Mouse (Mus musculus) embryonic facial prominence, embryonic 11.5 days (tissue): ENCODE measurements around the gene Pnpla7. TPM values are rescaled to one million over a fixed set of nuclear protein-coding genes. Genes with fewer than 3 reads are reported as not detected.

Source experiments
- ATAC-seq: fragments of 200-750 bp; cut with Nextera tagmentation; replicated peaks from 2 replicates; pipeline ENCODE4 v1.8.0; 2017; ENCODE audit warnings: low read depth; ENCODE audit not compliant: insufficient number of reproducible peaks, low FRiP score, low TSS enrichment
- DNase-seq: peaks from one replicate; pipeline ENCODE4 v3.0.0-alpha.2; 2015; ENCODE audit warnings: low spot score
- H3K27ac ChIP-seq: fragments of 300-500 bp; sonication (generic); replicated peaks from 2 replicates; pipeline ENCODE4 v1.5.1; 2014; ENCODE audit warnings: mild to moderate bottlenecking, low read depth, low read length, control low read depth
- H3K27me3 ChIP-seq: fragments of 300-500 bp; sonication (generic); 2 replicates; pipeline ENCODE4 v1.6.1; 2014; ENCODE audit warnings: mild to moderate bottlenecking, low read length, moderate library complexity, mixed read lengths; ENCODE audit not compliant: control insufficient read depth, insufficient read depth
- H3K36me3 ChIP-seq: fragments of 300-500 bp; sonication (generic); replicated peaks from 2 replicates; pipeline ENCODE4 v1.6.1; 2014; ENCODE audit warnings: low read depth, mild to moderate bottlenecking, low read length, moderate library complexity, mixed read lengths; ENCODE audit not compliant: control insufficient read depth, insufficient read depth
- H3K4me1 ChIP-seq: fragments of 300-500 bp; sonication (generic); 2 replicates; pipeline ENCODE4 v1.6.1; 2014; ENCODE audit warnings: low read length, mixed read lengths; ENCODE audit not compliant: control insufficient read depth, insufficient read depth
- H3K4me2 ChIP-seq: fragments of 300-500 bp; sonication (generic); 2 replicates; pipeline ENCODE4 v1.6.1; 2014; ENCODE audit warnings: low read depth, mild to moderate bottlenecking, control low read depth, low read length, moderate library complexity
- H3K4me3 ChIP-seq: fragments of 300-500 bp; sonication (generic); 2 replicates; pipeline ENCODE4 v1.5.1; 2014; ENCODE audit warnings: low read depth, low read length, control low read depth
- H3K9ac ChIP-seq: fragments of 300-500 bp; sonication (generic); replicated peaks from 2 replicates; pipeline ENCODE4 v1.6.1; 2014; ENCODE audit warnings: mild to moderate bottlenecking, control low read depth, low read length
- H3K9me3 ChIP-seq: fragments of 300-500 bp; sonication (generic); replicated peaks from 2 replicates; pipeline ENCODE4 v1.6.1; 2016; ENCODE audit warnings: mild to moderate bottlenecking, low read length, inconsistent platforms, mixed read lengths; ENCODE audit not compliant: control insufficient read depth
- WGBS: fragments of 180-500 bp; shearing (Covaris S2); extraction: QIAGEN DNeasy Blood & Tissue Kit; methylation state at CpG from one replicate; pipeline ENCODE4 v1.1.7; 2014; 5-methylcytosine and 5-hydroxymethylcytosine counted together
- polyA plus RNA-seq: library from polyadenylated mRNA; unstranded; fragments of >200 nt; fragmentation: Nextera tagmentation; extraction: Ambion mirVana; gene quantifications from 2 replicates; pipeline ENCODE4 v1.2.1, GENCODE M21; 2014

Gene Pnpla7
- polyA plus RNA-seq: 4.7 and 6.2 TPM in 2 replicates

- DNase-seq (peak; percentile 75), ATAC-seq (no peak; the same call in none of the 2 replicates)
- peak within 1 kb of the TSS; percentile 83 for H3K4me3 ChIP-seq
- H3K27me3 ChIP-seq: no peaks in the 10 kb centered on the region
- H3K4me2 ChIP-seq: peak within 1 kb of the TSS; percentile 80
- H3K9ac ChIP-seq: peak within 1 kb of the TSS; percentile 69
- H3K27ac ChIP-seq: peak within 1 kb of the TSS; percentile 71
- no peaks in the 10 kb centered on the region for H3K9me3 ChIP-seq
- under 1% methylated on average over 16 of the region's 16 CpGs for WGBS
- no peaks in the 10 kb centered on the region; the same call in 1 of the 2 replicates for H3K36me3 ChIP-seq
- no peaks in the 10 kb centered on the region; the same call in 1 of the 2 replicates for H3K4me1 ChIP-seq
These were observed at the start of gene Pnpla7 for GRCm38 (mm10) chr2:24975704-24976297. Pnpla7 (plus strand) TSS chr2:24976033.

- Histone ChIP-seq H3K27me3 (no peaks in the 10 kb centered on the region), H3K9ac (no peak overlapping the region), H3K4me2 (no peak overlapping the region), H3K27ac (no peak overlapping the region), H3K9me3 (no peaks in the 10 kb centered on the region), H3K4me3 (no peak overlapping the region), H3K4me1 (no peaks in the 10 kb centered on the region), H3K36me3 (no peaks in the 10 kb centered on the region)
- DNase-seq (no peak), ATAC-seq (no peak)
- WGBS: 86% methylated on average over 9 of the region's 9 CpGs
These were observed 49.4 kb upstream of the Pnpla7 start for GRCm38 (mm10) chr2:24926345-24926964.

GRCm38 (mm10) chr2:24926965-24927358, 48.9 kb upstream of the Pnpla7 start:
- Histone ChIP-seq H3K4me3 (no peak overlapping the region), H3K27ac (no peak overlapping the region), H3K27me3 (no peaks in the 10 kb centered on the region), H3K4me1 (no peaks in the 10 kb centered on the region), H3K9ac (no peak overlapping the region), H3K4me2 (no peak overlapping the region), H3K9me3 (no peaks in the 10 kb centered on the region), H3K36me3 (no peaks in the 10 kb centered on the region)
- DNase-seq (no peak), ATAC-seq (no peak)
- WGBS: 73% methylated on average over 7 of the region's 7 CpGs

GRCm38 (mm10) chr2:24927810-24928479, 47.9 kb upstream of the Pnpla7 start:
- Histone ChIP-seq H3K4me2 (no peak overlapping the region), H3K4me3 (no peak overlapping the region), H3K9me3 (no peaks in the 10 kb centered on the region), H3K27me3 (no peaks in the 10 kb centered on the region), H3K36me3 (no peaks in the 10 kb centered on the region), H3K27ac (no peak overlapping the region), H3K9ac (no peak overlapping the region), H3K4me1 (no peaks in the 10 kb centered on the region)
- WGBS: 64% methylated on average over 4 of the region's 4 CpGs
- DNase-seq: peak; percentile 43
- 0 out of 2 replicates have a peak, but pooled peaks have one; percentile 26 for ATAC-seq

GRCm38 (mm10) chr2:24929119-24929518, 46.7 kb upstream of the Pnpla7 start:
- H3K4me1 ChIP-seq: no peaks in the 10 kb centered on the region
- no peaks in the 10 kb centered on the region for H3K36me3 ChIP-seq
- no peak overlapping the region for H3K4me2 ChIP-seq
- H3K9me3 ChIP-seq: no peaks in the 10 kb centered on the region
- no peak overlapping the region for H3K9ac ChIP-seq
- 62% methylated on average over 2 of the region's 2 CpGs for WGBS
- H3K27ac ChIP-seq: no peak overlapping the region
- ATAC-seq (no peak), DNase-seq (no peak)
- H3K27me3 ChIP-seq: no peaks in the 10 kb centered on the region
- H3K4me3 ChIP-seq: no peak overlapping the region

- Histone ChIP-seq H3K9ac (no peak overlapping the region), H3K4me2 (no peak overlapping the region), H3K4me3 (no peak overlapping the region), H3K27me3 (no peaks in the 10 kb centered on the region), H3K36me3 (no peaks in the 10 kb centered on the region), H3K27ac (no peak overlapping the region), H3K4me1 (no peaks in the 10 kb centered on the region), H3K9me3 (no peaks in the 10 kb centered on the region)
- no peak for DNase-seq
- 87% methylated on average over 5 of the region's 5 CpGs for WGBS
- no peak for ATAC-seq
These were observed 46.2 kb upstream of the Pnpla7 start for GRCm38 (mm10) chr2:24929593-24929992.

- Histone ChIP-seq H3K4me3 (peak overlapping the region; percentile 58), H3K27me3 (no peaks in the 10 kb centered on the region), H3K36me3 (no peaks in the 10 kb centered on the region), H3K4me1 (no peaks in the 10 kb centered on the region), H3K4me2 (peak overlapping the region; percentile 95), H3K27ac (0 out of 2 replicates have a peak overlapping the region, but pooled peaks have one; percentile 13), H3K9me3 (no peaks in the 10 kb centered on the region), H3K9ac (peak overlapping the region; percentile 66)
- WGBS: 4% methylated on average over 19 of the region's 19 CpGs
- DNase-seq (peak; percentile 11), ATAC-seq (peak; percentile 54)
These were observed 41.3 kb upstream of the Pnpla7 start for GRCm38 (mm10) chr2:24934441-24934963.
